Mouse (Mus musculus) lung, adult 2 months (tissue): ENCODE data around the gene Rarg.

ENCODE experiments used
- CTCF ChIP-seq: fragments of 200-500 bp; IDR thresholded peaks from 2 replicates; pipeline ENCODE4 v1.5.1; 2011; ENCODE audit warnings: mild to moderate bottlenecking, low read length, control low read depth; ENCODE audit not compliant: insufficient read depth
- POLR2A ChIP-seq: fragments of 200-500 bp; IDR thresholded peaks from 2 replicates; pipeline ENCODE4 v1.6.1; 2011; ENCODE audit warnings: low read depth, mild to moderate bottlenecking, control low read depth, low read length, borderline replicate concordance; ENCODE audit errors: extremely low read depth

GRCm38 (mm10) chr15:102256431-102257201 is 701 bp downstream of the Rarg start:
- TF ChIP-seq POLR2A (no peak), CTCF (no peak)
